Comparison of ENCODE assay signal across 21 mouse cellular contexts in the genomic region with DNA sequence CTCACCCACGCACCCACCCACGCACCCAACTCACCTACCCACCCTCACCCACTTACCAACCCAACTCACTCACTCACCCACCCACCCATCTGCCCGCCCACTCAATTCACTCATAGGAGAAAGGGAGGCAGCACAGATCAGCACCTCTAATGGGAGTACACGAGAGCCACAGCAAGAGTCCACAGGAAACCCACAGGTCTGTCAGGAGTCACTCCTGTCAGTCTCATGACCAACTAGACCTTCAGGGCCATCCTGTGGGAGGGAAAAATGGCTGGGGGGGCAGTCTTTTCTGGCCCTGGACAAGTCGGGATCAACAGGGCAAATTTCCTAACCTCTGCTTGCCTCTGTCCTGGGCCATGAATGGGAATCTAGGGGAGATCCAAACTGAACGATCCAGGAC. TPM values are rescaled to one million over a fixed set of nuclear protein-coding genes. Genes with fewer than 3 reads are reported as not detected.
DNase-seq lines count a peak whose midpoint lies in the region; ATAC-seq and TF ChIP-seq lines count a peak whose summit lies in the region.
"Had no signal": no experiment of that assay in that cellular context is flagged by ENCODE, and none has a peak within 500 bp of the region (broad histone marks: within the 10 kb centered on the region; RNA-seq: fewer than 3 reads in every experiment).

No protein-coding gene starts in this region.

- intact Hi-C loops in left cerebral cortex, adult 2 months (cut with DNase I) = loop anchor here (2.0 to 5.0 kb wide), 2 partner anchors 45 to 59 kb away; no protein-coding TSS in a partner anchor

- no peak overlapping the region for H3K9ac ChIP-seq in forebrain, embryonic 12.5 days
- H3K9ac ChIP-seq: hindbrain, embryonic 12.5 days; liver, embryonic 12.5 days; lung, embryonic 15.5 days; midbrain, embryonic 12.5 days; neural tube, embryonic 15.5 days had no signal

- no peak overlapping the region for H3K4me3 ChIP-seq in forebrain, embryonic 10.5 days
- H3K4me3 ChIP-seq in forebrain, embryonic 12.5 days (replicated peaks) = no peak overlapping the region
- H3K4me3 ChIP-seq in left cerebral cortex, adult 2 months = no peak overlapping the region
- H3K4me3 ChIP-seq in thymus, adult 2 months (ENCODE audit: control insufficient read depth, insufficient read depth, low read length) = no peak overlapping the region
- no peak overlapping the region for H3K4me3 ChIP-seq in embryonic facial prominence, embryonic 10.5 days
- H3K4me3 ChIP-seq: hindbrain, embryonic 12.5 days; limb, embryonic 10.5 days; liver, embryonic 12.5 days; lung, embryonic 15.5 days; midbrain, embryonic 12.5 days; neural tube, embryonic 15.5 days had no signal

- ATAC-seq in forebrain, embryonic 12.5 days (ENCODE audit: low FRiP score) = no peak
- ATAC-seq: liver, embryonic 12.5 days had no signal

- TF ChIP-seq POLR2A in thymus, adult 2 months (IDR thresholded peaks at IDR 0.05; ENCODE audit: control insufficient read depth, extremely low read depth, insufficient read depth, low read length, poor library complexity) = no peak

- H3K4me1 ChIP-seq in forebrain, embryonic 10.5 days = peaks cover 49% of the 10 kb centered on the region
- peaks cover 60% of the 10 kb centered on the region for H3K4me1 ChIP-seq in forebrain, embryonic 12.5 days
- H3K4me1 ChIP-seq in thymus, adult 2 months (replicated peaks; ENCODE audit: control insufficient read depth, insufficient read depth, low read length) = peaks cover 81% of the 10 kb centered on the region
- peaks cover 42% of the 10 kb centered on the region for H3K4me1 ChIP-seq in embryonic facial prominence, embryonic 10.5 days

- WGBS in forebrain, embryonic 10.5 days = 92% methylated on average over 6 of the region's 6 CpGs
- WGBS in forebrain, embryonic 12.5 days = 84% methylated on average over 6 of the region's 6 CpGs
- WGBS in thymus, adult 2 months = 63% methylated on average over 6 of the region's 6 CpGs
- 85% methylated on average over 6 of the region's 6 CpGs for whole genome bisulfite sequencing in embryonic facial prominence, embryonic 10.5 days

- H3K4me2 ChIP-seq in forebrain, embryonic 12.5 days = no peak overlapping the region
- H3K4me2 ChIP-seq: hindbrain, embryonic 12.5 days; neural tube, embryonic 15.5 days had no signal

- no peak for DNase-seq in forebrain, embryonic 10.5 days (ENCODE audit: extremely low spot score, low spot score)
- DNase-seq in left cerebral cortex, adult 2 months (ENCODE audit: extremely low spot score in 1 of 2, low spot score in 2 of 2) = no peak
- DNase-seq in left cerebral cortex, adult 18-20 months (ENCODE audit: low spot score in 2 of 2) = no peak
- DNase-seq in thymus, adult 2 months = no peak
- DNase-seq in thymus, postnatal 4 days = no peak
- DNase-seq in embryo, embryonic 10 days (ENCODE audit: low spot score) = no peak
- DNase-seq in embryonic facial prominence, embryonic 10.5 days (ENCODE audit: low spot score) = no peak
- DNase-seq: adrenal gland, adult 2 months; cerebellum, adult 9-10 months; gastrocnemius, postnatal 36 days; heart, postnatal 14 days; kidney, adult 8-10 months; kidney, postnatal 14 days; right cerebral cortex, postnatal 14 days had no signal

- no peaks in the 10 kb centered on the region for H3K9me3 ChIP-seq in forebrain, embryonic 10.5 days
- H3K9me3 ChIP-seq in forebrain, embryonic 12.5 days = no peaks in the 10 kb centered on the region
- no peaks in the 10 kb centered on the region for H3K9me3 ChIP-seq in embryonic facial prominence, embryonic 10.5 days
- H3K9me3 ChIP-seq: hindbrain, embryonic 12.5 days; limb, embryonic 10.5 days; liver, embryonic 12.5 days; lung, embryonic 15.5 days; midbrain, embryonic 12.5 days; neural tube, embryonic 15.5 days had no signal

- peaks cover 11% of the 10 kb centered on the region for H3K27me3 ChIP-seq in forebrain, embryonic 10.5 days (ENCODE audit: poor library complexity, severe bottlenecking)
- H3K27me3 ChIP-seq in forebrain, embryonic 12.5 days = peaks cover 8% of the 10 kb centered on the region
- no peaks in the 10 kb centered on the region for H3K27me3 ChIP-seq in thymus, adult 2 months (ENCODE audit: control insufficient read depth, insufficient read depth, low read length)
- no peaks in the 10 kb centered on the region for H3K27me3 ChIP-seq in embryonic facial prominence, embryonic 10.5 days (replicated peaks; ENCODE audit: low read depth, poor library complexity, severe bottlenecking)
- H3K27me3 ChIP-seq: hindbrain, embryonic 12.5 days; lung, embryonic 15.5 days had no signal

- H3K27ac ChIP-seq in forebrain, embryonic 10.5 days = peak overlapping the region; percentile 40; the same call in 1 of the 2 replicates
- H3K27ac ChIP-seq in forebrain, embryonic 12.5 days = no peak overlapping the region
- peak overlapping the region; percentile 86; the same call in 1 of the 2 replicates for H3K27ac ChIP-seq in left cerebral cortex, adult 2 months
- peak overlapping the region; percentile 75 for H3K27ac ChIP-seq in thymus, adult 2 months (ENCODE audit: control insufficient read depth, insufficient read depth, low read length)
- H3K27ac ChIP-seq in embryonic facial prominence, embryonic 10.5 days (replicated peaks) = no peak overlapping the region
- H3K27ac ChIP-seq: hindbrain, embryonic 12.5 days; limb, embryonic 10.5 days; liver, embryonic 12.5 days; lung, embryonic 15.5 days had no signal

- TF ChIP-seq CTCF in left cerebral cortex, adult 2 months (IDR thresholded peaks at IDR 0.05) = no peak
- TF ChIP-seq CTCF in thymus, adult 2 months (IDR thresholded peaks at IDR 0.05; ENCODE audit: borderline replicate concordance, control insufficient read depth, extremely low read depth, insufficient read depth, low read length, poor library complexity) = no peak

- no peaks in the 10 kb centered on the region for H3K36me3 ChIP-seq in forebrain, embryonic 10.5 days (replicated peaks)
- H3K36me3 ChIP-seq in forebrain, embryonic 12.5 days (replicated peaks) = no peaks in the 10 kb centered on the region
- no peaks in the 10 kb centered on the region for H3K36me3 ChIP-seq in thymus, adult 2 months (ENCODE audit: control insufficient read depth, insufficient read depth, low read length)
- no peaks in the 10 kb centered on the region for H3K36me3 ChIP-seq in embryonic facial prominence, embryonic 10.5 days (replicated peaks)
- H3K36me3 ChIP-seq: hindbrain, embryonic 12.5 days; limb, embryonic 10.5 days; liver, embryonic 12.5 days; lung, embryonic 15.5 days; midbrain, embryonic 12.5 days; neural tube, embryonic 15.5 days had no signal

RNA-seq across cellular contexts. Expression of a gene that starts 31.0 kb away (rescaled TPM):
- polyA plus RNA-seq in forebrain, embryonic 10.5 days (2016; fragmentation: Nextera tagmentation; extraction: Ambion mirVana) = 3.1 and 4.7 TPM in 2 replicates
- polyA plus RNA-seq in forebrain, embryonic 12.5 days (2016; fragmentation: Nextera tagmentation; extraction: Ambion mirVana) = 54.0 and 63.9 TPM in 2 replicates
- total RNA-seq in left cerebral cortex, adult 2 months (2021) = 100 to 1,000 TPM; 329 to 334 TPM
- 100 to 1,000 TPM; 298 to 313 TPM for total RNA-seq in left cerebral cortex, adult 18-20 months (2021)
- 10.8 and 12.3 TPM in 2 replicates for polyA plus RNA-seq in thymus, adult 2 months (2012; rRNA removed)
- 4.1 and 4.8 TPM in 2 replicates for polyA plus RNA-seq in embryonic facial prominence, embryonic 10.5 days (2016; fragmentation: Nextera tagmentation; extraction: Ambion mirVana)

Comparison
In these comparisons a context has a peak if more than half of its experiments do, and no peak if none do; other contexts are left out.
1. H3K27ac ChIP-seq: peak in forebrain, embryonic 10.5 days (single experiment), left cerebral cortex, adult 2 months (single experiment) and thymus, adult 2 months (single experiment); none in forebrain, embryonic 12.5 days (single experiment) and embryonic facial prominence, embryonic 10.5 days (single experiment).